Mouse (Mus musculus) lung, postnatal 4 days (tissue): ENCODE results near the gene Myo1f.

ENCODE experiments used
- DNase-seq, 2 experiments: peaks; one replicate each; pipeline ENCODE4 v3.0.0; 2021

Myo1f gene

DNA sequence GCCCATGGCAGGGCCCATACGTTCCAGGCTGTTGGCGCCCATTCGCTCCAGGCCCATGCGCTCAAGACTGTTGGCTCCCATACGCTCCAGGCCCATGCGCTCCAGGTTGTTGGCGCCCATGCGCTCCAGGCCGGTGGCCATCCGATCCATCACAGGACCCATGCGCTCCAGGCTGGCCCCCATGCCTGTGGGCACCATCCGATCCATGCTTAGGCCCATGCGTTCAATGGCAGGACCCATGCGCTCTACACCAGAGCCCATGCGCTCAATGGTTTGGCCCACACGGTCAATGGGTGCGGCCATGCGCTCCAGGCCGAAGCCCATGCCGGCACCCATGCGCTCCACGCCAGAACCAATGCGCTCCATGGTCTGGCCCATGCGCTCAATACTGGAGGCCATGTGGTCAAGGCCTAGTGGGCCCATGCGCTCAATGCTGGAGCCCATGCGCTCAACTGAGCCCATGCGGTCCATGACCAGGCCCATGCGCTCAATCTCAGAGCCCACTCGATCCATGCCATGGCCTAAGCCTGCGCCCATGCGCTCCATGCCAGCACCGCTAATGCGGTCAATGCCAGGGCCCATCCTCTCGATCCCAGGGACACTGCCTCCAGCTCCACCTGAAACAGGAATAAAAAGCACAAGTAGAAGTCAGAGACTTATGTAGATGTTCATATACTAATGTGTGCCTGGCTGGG, 94.4 kb downstream of the Myo1f start:
- DNase-seq, result no peak
